Mouse (Mus musculus): ENCODE data around the gene B230217C12Rik. TPM values are rescaled to one million over a fixed set of nuclear protein-coding genes. Genes with fewer than 3 reads are reported as not detected.

Gene B230217C12Rik
- polyA plus RNA-seq, 1 experiment = 1.8 TPM

- no peak overlapping the region for H3K27ac ChIP-seq (ENCODE audit: insufficient read depth, low read length)
- no peak overlapping the region for H3K4me3 ChIP-seq (ENCODE audit: extremely low read depth, insufficient read depth, insufficient read length)
- no peaks in the 10 kb centered on the region for H3K27me3 ChIP-seq (ENCODE audit: control insufficient read depth, insufficient read depth, low read length)
- TF ChIP-seq POLR2A (IDR thresholded peaks at IDR 0.05; ENCODE audit: low read depth, low read length) = no peak
- no peak for TF ChIP-seq CTCF (IDR thresholded peaks at IDR 0.05; ENCODE audit: extremely low read depth, insufficient read depth, insufficient read length, insufficient replicate concordance)
- 77% methylated on average over 5 of the region's 5 CpGs for WGBS
- DNase-seq (ENCODE audit: low read depth in 1 of 2, low spot score in 2 of 2) = no peak
- H3K4me1 ChIP-seq (ENCODE audit: control insufficient read depth, insufficient read depth, insufficient read length) = peaks cover 28% of the 10 kb centered on the region; the same call in 1 of the 2 replicates
- H3K36me3 ChIP-seq (ENCODE audit: control insufficient read depth, insufficient read depth, low read length) = peaks cover 5% of the 10 kb centered on the region
Measured at GRCm38 (mm10) chr11:97803847-97804246, 36.7 kb upstream of the B230217C12Rik start.

- WGBS = 61% methylated on average over 9 of the region's 9 CpGs
- H3K27me3 ChIP-seq (ENCODE audit: control insufficient read depth, insufficient read depth, low read length) = no peaks in the 10 kb centered on the region
- TF ChIP-seq CTCF (IDR thresholded peaks at IDR 0.05; ENCODE audit: extremely low read depth, insufficient read depth, insufficient read length, insufficient replicate concordance) (no peak), POLR2A (IDR thresholded peaks at IDR 0.05; ENCODE audit: low read depth, low read length) (no peak)
- H3K4me1 ChIP-seq (ENCODE audit: control insufficient read depth, insufficient read depth, insufficient read length) = peaks cover 34% of the 10 kb centered on the region; the same call in 1 of the 2 replicates
- DNase-seq (ENCODE audit: low read depth in 1 of 2, low spot score in 2 of 2) = no peak
- no peak overlapping the region for H3K27ac ChIP-seq (ENCODE audit: insufficient read depth, low read length)
- H3K4me3 ChIP-seq (ENCODE audit: extremely low read depth, insufficient read depth, insufficient read length) = no peak overlapping the region
- peaks cover 9% of the 10 kb centered on the region for H3K36me3 ChIP-seq (ENCODE audit: control insufficient read depth, insufficient read depth, low read length)
Measured at GRCm38 (mm10) chr11:97804841-97805661, 35.5 kb upstream of the B230217C12Rik start.

GRCm38 (mm10) chr11:97805662-97806612 is 34.6 kb upstream of the B230217C12Rik start:
- 77% methylated on average over 15 of the region's 15 CpGs for WGBS
- no peaks in the 10 kb centered on the region for H3K27me3 ChIP-seq (ENCODE audit: control insufficient read depth, insufficient read depth, low read length)
- TF ChIP-seq POLR2A (IDR thresholded peaks at IDR 0.05; ENCODE audit: low read depth, low read length) (no peak), CTCF (IDR thresholded peaks at IDR 0.05; ENCODE audit: extremely low read depth, insufficient read depth, insufficient read length, insufficient replicate concordance) (no peak)
- peaks cover 9% of the 10 kb centered on the region for H3K36me3 ChIP-seq (ENCODE audit: control insufficient read depth, insufficient read depth, low read length)
- no peak overlapping the region for H3K27ac ChIP-seq (ENCODE audit: insufficient read depth, low read length)
- H3K4me3 ChIP-seq (ENCODE audit: extremely low read depth, insufficient read depth, insufficient read length) = no peak overlapping the region
- H3K4me1 ChIP-seq (ENCODE audit: control insufficient read depth, insufficient read depth, insufficient read length) = peaks cover 37% of the 10 kb centered on the region; the same call in 1 of the 2 replicates
- no peak for DNase-seq (ENCODE audit: low read depth in 1 of 2, low spot score in 2 of 2)

GRCm38 (mm10) chr11:97806613-97806964 is 34.0 kb upstream of the B230217C12Rik start:
- Histone ChIP-seq H3K4me1 (ENCODE audit: control insufficient read depth, insufficient read depth, insufficient read length) (peaks cover 36% of the 10 kb centered on the region; the same call in 1 of the 2 replicates), H3K36me3 (ENCODE audit: control insufficient read depth, insufficient read depth, low read length) (peaks cover 10% of the 10 kb centered on the region), H3K27me3 (ENCODE audit: control insufficient read depth, insufficient read depth, low read length) (no peaks in the 10 kb centered on the region), H3K4me3 (ENCODE audit: extremely low read depth, insufficient read depth, insufficient read length) (no peak overlapping the region), H3K27ac (ENCODE audit: insufficient read depth, low read length) (no peak overlapping the region)
- no peak for TF ChIP-seq CTCF (IDR thresholded peaks at IDR 0.05; ENCODE audit: extremely low read depth, insufficient read depth, insufficient read length, insufficient replicate concordance)
- no peak for TF ChIP-seq POLR2A (IDR thresholded peaks at IDR 0.05; ENCODE audit: low read depth, low read length)
- no peak for DNase-seq (ENCODE audit: low read depth in 1 of 2, low spot score in 2 of 2)
- 89% methylated on average over 7 of the region's 7 CpGs for WGBS

- no peak for DNase-seq (ENCODE audit: low read depth in 1 of 2, low spot score in 2 of 2)
Measured at GRCm38 (mm10) chr11:97807626-97808025, 33.0 kb upstream of the B230217C12Rik start.

DNA sequence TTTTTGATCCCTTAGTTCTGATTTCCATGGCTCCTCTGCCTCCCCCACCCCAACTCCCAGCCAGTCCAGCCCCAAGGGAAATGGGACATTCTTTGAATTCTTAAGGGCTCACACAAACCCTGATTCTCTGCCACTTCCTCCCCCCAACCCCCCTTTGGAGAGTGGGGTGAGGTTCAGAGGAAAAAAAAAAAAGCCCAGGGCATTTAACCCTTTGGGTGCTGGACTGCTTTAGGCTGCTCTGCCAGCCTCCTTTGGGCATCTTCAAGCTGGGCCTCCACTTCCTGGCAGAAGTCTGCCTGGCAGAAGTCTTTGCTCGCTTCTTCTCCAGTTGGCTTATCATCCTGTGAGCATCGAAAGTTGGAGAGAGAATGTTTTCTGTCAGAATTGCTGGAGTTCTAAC is 32.5 kb upstream of the B230217C12Rik start:
- DNase-seq (ENCODE audit: low read depth in 1 of 2, low spot score in 2 of 2) = no peak
- peaks cover 10% of the 10 kb centered on the region for H3K36me3 ChIP-seq (ENCODE audit: control insufficient read depth, insufficient read depth, low read length)
- H3K4me3 ChIP-seq (ENCODE audit: extremely low read depth, insufficient read depth, insufficient read length) = no peak overlapping the region
- WGBS = 64% methylated on average over 2 of the region's 2 CpGs
- peaks cover 34% of the 10 kb centered on the region; the same call in 1 of the 2 replicates for H3K4me1 ChIP-seq (ENCODE audit: control insufficient read depth, insufficient read depth, insufficient read length)
- TF ChIP-seq CTCF (IDR thresholded peaks at IDR 0.05; ENCODE audit: extremely low read depth, insufficient read depth, insufficient read length, insufficient replicate concordance) = no peak
- no peak for TF ChIP-seq POLR2A (IDR thresholded peaks at IDR 0.05; ENCODE audit: low read depth, low read length)
- H3K27me3 ChIP-seq (ENCODE audit: control insufficient read depth, insufficient read depth, low read length) = no peaks in the 10 kb centered on the region
- peak overlapping the region; percentile 49 for H3K27ac ChIP-seq (ENCODE audit: insufficient read depth, low read length)

More at GRCm38 (mm10) chr11:97807626-97808025, 33.0 kb upstream of the B230217C12Rik start:
- H3K4me1 ChIP-seq (ENCODE audit: control insufficient read depth, insufficient read depth, insufficient read length) = peaks cover 34% of the 10 kb centered on the region; the same call in 1 of the 2 replicates
- H3K4me3 ChIP-seq (ENCODE audit: extremely low read depth, insufficient read depth, insufficient read length) = no peak overlapping the region
- peak overlapping the region; percentile 49 for H3K27ac ChIP-seq (ENCODE audit: insufficient read depth, low read length)
- peaks cover 10% of the 10 kb centered on the region for H3K36me3 ChIP-seq (ENCODE audit: control insufficient read depth, insufficient read depth, low read length)
- WGBS = 55% methylated on average over 6 of the region's 6 CpGs
- H3K27me3 ChIP-seq (ENCODE audit: control insufficient read depth, insufficient read depth, low read length) = no peaks in the 10 kb centered on the region
- TF ChIP-seq POLR2A (IDR thresholded peaks at IDR 0.05; ENCODE audit: low read depth, low read length) = no peak
- no peak for TF ChIP-seq CTCF (IDR thresholded peaks at IDR 0.05; ENCODE audit: extremely low read depth, insufficient read depth, insufficient read length, insufficient replicate concordance)
